28 mouse cellular contexts compared by ENCODE assay signal in genomic region chr1:83509356-83509755, GRCm38 (mm10).
A peak's percentile ranks its signal among the peaks of the same experiment; 100 is the strongest.
DNase-seq lines count a peak whose midpoint lies in the region; ATAC-seq and TF ChIP-seq lines count a peak whose summit lies in the region.
"Had no signal": no experiment of that assay in that cellular context is flagged by ENCODE, and none has a peak within 500 bp of the region (broad histone marks: within the 10 kb centered on the region; RNA-seq: fewer than 3 reads in every experiment).

No protein-coding gene starts in this region.

- no peak for TF ChIP-seq CTCF in left cerebral cortex, adult 2 months (IDR thresholded peaks at IDR 0.05)
- no peak for TF ChIP-seq CTCF in CH12.LX (conservative IDR thresholded peaks at IDR 0.05 in 1 of 2, IDR thresholded peaks at IDR 0.05 in 1 of 2; ENCODE audit: low read depth in 2 of 2, low read length in 2 of 2)

- peaks cover 0 to 16% of the 10 kb centered on the region in 2 experiments; a peak in 1 of 4 replicates for H3K4me1 ChIP-seq in CH12.LX (ENCODE audit: control insufficient read depth in 1 of 2, insufficient read depth in 2 of 2)
- H3K4me1 ChIP-seq: embryonic facial prominence, embryonic 12.5 days; heart, embryonic 10.5 days; heart, embryonic 15.5 days; kidney, embryonic 15.5 days; limb, embryonic 13.5 days; lung, embryonic 15.5 days; midbrain, embryonic 10.5 days; midbrain, embryonic 15.5 days; neural tube, embryonic 15.5 days had no signal

- ATAC-seq in frontal cortex, adult (ENCODE audit: low TSS enrichment): peak; percentile 86
- ATAC-seq: forebrain, embryonic 14.5 days; hindbrain, embryonic 16.5 days; midbrain, embryonic 15.5 days had no signal

- DNase-seq in cerebellum, adult 18-20 months: peak; percentile 14 to 37
- DNase-seq in cerebellum, adult 11 months: no peak
- no peak for DNase-seq in frontal cortex, postnatal 25 days (ENCODE audit: low spot score in 2 of 2)
- DNase-seq in left cerebral cortex, adult 2 months (ENCODE audit: extremely low spot score in 1 of 2, low spot score in 2 of 2): no peak
- DNase-seq in left cerebral cortex, postnatal 10 days (ENCODE audit: extremely low spot score in 1 of 2, low spot score in 2 of 2): no peak
- DNase-seq in CH12.LX (ENCODE audit: extremely low read depth): peak; percentile 64
- no peak for DNase-seq in ovary, postnatal 14 days (ENCODE audit: low spot score)
- DNase-seq: adrenal gland, postnatal 14 days; embryo, embryonic 11 days; gastrocnemius, postnatal 25 days; kidney, adult 18-20 months; kidney, postnatal 4 days; thymus, adult 2 months; thymus, postnatal 4 days had no signal

- H3K9me3 ChIP-seq in CH12.LX (replicated peaks; ENCODE audit: low read length): no peaks in the 10 kb centered on the region
- H3K9me3 ChIP-seq: embryonic facial prominence, embryonic 12.5 days; heart, embryonic 10.5 days; heart, embryonic 15.5 days; kidney, embryonic 15.5 days; limb, embryonic 13.5 days; lung, embryonic 15.5 days; midbrain, embryonic 10.5 days; midbrain, embryonic 15.5 days; neural tube, embryonic 15.5 days had no signal

- no peak overlapping the region for H3K9ac ChIP-seq in CH12.LX (ENCODE audit: insufficient read depth, low read depth)
- H3K9ac ChIP-seq: embryonic facial prominence, embryonic 12.5 days; heart, embryonic 15.5 days; kidney, embryonic 15.5 days; limb, embryonic 13.5 days; lung, embryonic 15.5 days; midbrain, embryonic 15.5 days; neural tube, embryonic 15.5 days had no signal

- in situ Hi-C loops in CH12.LX (cut with MboI; ENCODE audit: low pct_ligation_motif_present, low pct_unique_long_range_greater_than_20kb, low sequenced_read_pairs): no loop called here

- H3K4me3 ChIP-seq in left cerebral cortex, adult 2 months: no peak overlapping the region
- no peak overlapping the region for H3K4me3 ChIP-seq in CH12.LX (replicated peaks in 1 of 3; ENCODE audit: low read depth in 2 of 3, low read length in 2 of 3, poor library complexity in 1 of 3)
- H3K4me3 ChIP-seq: embryonic facial prominence, embryonic 12.5 days; heart, embryonic 10.5 days; heart, embryonic 15.5 days; kidney, embryonic 15.5 days; limb, embryonic 13.5 days; lung, embryonic 15.5 days; midbrain, embryonic 10.5 days; midbrain, embryonic 15.5 days; neural tube, embryonic 15.5 days had no signal

- no peaks in the 10 kb centered on the region for H3K36me3 ChIP-seq in CH12.LX (replicated peaks in 1 of 2; ENCODE audit: control insufficient read depth in 1 of 2, insufficient read depth in 1 of 2, low read length in 1 of 2)
- H3K36me3 ChIP-seq: embryonic facial prominence, embryonic 12.5 days; heart, embryonic 10.5 days; heart, embryonic 15.5 days; kidney, embryonic 15.5 days; limb, embryonic 13.5 days; lung, embryonic 15.5 days; midbrain, embryonic 10.5 days; midbrain, embryonic 15.5 days; neural tube, embryonic 15.5 days had no signal

- no peak for TF ChIP-seq EP300 in CH12.LX (IDR thresholded peaks at IDR 0.05; ENCODE audit: low read length)

- dilution Hi-C loops in CH12.LX (cut with MboI; ENCODE audit: extremely low pct_ligation_motif_present, extremely low pct_unique_long_range_greater_than_20kb, low sequenced_read_pairs): no loop called here

- no peak overlapping the region; the same call in 1 of the 2 replicates for H3K4me2 ChIP-seq in CH12.LX (ENCODE audit: insufficient read depth, low read depth, poor library complexity, severe bottlenecking)
- H3K4me2 ChIP-seq: embryonic facial prominence, embryonic 12.5 days; heart, embryonic 15.5 days; kidney, embryonic 15.5 days; limb, embryonic 13.5 days; liver, embryonic 11.5 days; lung, embryonic 15.5 days; midbrain, embryonic 15.5 days; neural tube, embryonic 15.5 days had no signal

- TF ChIP-seq RAD21 in CH12.LX (IDR thresholded peaks at IDR 0.05; ENCODE audit: low read depth, low read length): no peak

- no peaks in the 10 kb centered on the region for H3K27me3 ChIP-seq in CH12.LX (replicated peaks)
- H3K27me3 ChIP-seq: embryonic facial prominence, embryonic 12.5 days; heart, embryonic 15.5 days; kidney, embryonic 15.5 days; limb, embryonic 13.5 days; lung, embryonic 15.5 days; midbrain, embryonic 15.5 days; neural tube, embryonic 15.5 days had no signal

- no peak for TF ChIP-seq POLR2A in CH12.LX (IDR thresholded peaks at IDR 0.05; ENCODE audit: low read depth, low read length)

- H3K79me2 ChIP-seq in CH12.LX (replicated peaks; ENCODE audit: control insufficient read depth, extremely low read depth, insufficient read depth, poor library complexity, severe bottlenecking): no peaks in the 10 kb centered on the region

- H3K27ac ChIP-seq in left cerebral cortex, adult 2 months: peak overlapping the region; percentile 57
- H3K27ac ChIP-seq in CH12.LX (ENCODE audit: insufficient read depth, low read depth): no peak overlapping the region
- H3K27ac ChIP-seq: embryonic facial prominence, embryonic 12.5 days; heart, embryonic 10.5 days; heart, embryonic 15.5 days; kidney, embryonic 15.5 days; limb, embryonic 13.5 days; lung, embryonic 15.5 days; midbrain, embryonic 10.5 days; midbrain, embryonic 15.5 days; neural tube, embryonic 15.5 days; stomach, postnatal 0 days had no signal

- intact Hi-C loops in left cerebral cortex, adult 2 months (cut with DNase I): loop anchor here (5.0 kb wide), 2 partner anchors 73 to 102 kb away; partner anchors contain the start of gene Sphkap
- intact Hi-C loops in left cerebral cortex, postnatal 10 days (cut with DNase I): no loop called here

TF ChIP-seq in CH12.LX, 34 proteins besides CTCF, POLR2A, EP300 and RAD21:
- TF ChIP-seq JUND (conservative IDR thresholded peaks at IDR 0.05; ENCODE audit: low read depth, low read length): no peak
- no peak for TF ChIP-seq MEF2A (IDR thresholded peaks at IDR 0.05; ENCODE audit: borderline replicate concordance, low read depth, low read length)
- TF ChIP-seq ZNF384 (IDR thresholded peaks at IDR 0.05; ENCODE audit: low read depth, low read length): 0 out of 2 replicates have a peak, but pooled peaks have one; percentile 11
- TF ChIP-seq MAFK (IDR thresholded peaks at IDR 0.05; ENCODE audit: insufficient replicate concordance, low read length): peak; percentile 63; the same call in 1 of the 2 replicates
- TF ChIP-seq MXI1 (IDR thresholded peaks at IDR 0.05; ENCODE audit: low read depth, low read length): no peak
- no peak for TF ChIP-seq MAZ (IDR thresholded peaks at IDR 0.05; ENCODE audit: low read depth, low read length)
- no peak for TF ChIP-seq TCF12 (IDR thresholded peaks at IDR 0.05; ENCODE audit: low read depth, low read length)
- peak; percentile 74 for TF ChIP-seq ETS1 (conservative IDR thresholded peaks at IDR 0.05; ENCODE audit: low read depth, low read length)

Comparison
In these comparisons a context has a peak if more than half of its experiments do, and no peak if none do; other contexts are left out.
1. DNase-seq: peak in cerebellum, adult 18-20 months (2 of 2) and CH12.LX (single experiment); none in cerebellum, adult 11 months (single experiment), frontal cortex, postnatal 25 days (0 of 2), left cerebral cortex, adult 2 months (0 of 2), left cerebral cortex, postnatal 10 days (0 of 2) and ovary, postnatal 14 days (single experiment).